Mouse (Mus musculus): ENCODE measurements around the gene Procr. TPM values are rescaled to one million over a fixed set of nuclear protein-coding genes. Genes with fewer than 3 reads are reported as not detected.

Gene Procr
- total and polyA plus RNA-seq, 2 experiments from 2014 or later, result 4.0 to 9.3 TPM

- Histone ChIP-seq H3K27ac (ENCODE audit: low read depth) (no peak overlapping the region), H3K4me3 (ENCODE audit: low read depth, low read length) (no peak overlapping the region), H3K36me3 (replicated peaks; ENCODE audit: control insufficient read depth, insufficient read depth, low read length) (no peaks in the 10 kb centered on the region), H3K4me1 (ENCODE audit: control insufficient read depth, insufficient read depth) (no peaks in the 10 kb centered on the region), H3K4me2 (ENCODE audit: low read depth, low read length) (no peak overlapping the region), H3K9me3 (replicated peaks; ENCODE audit: control insufficient read depth, low read length) (no peaks in the 10 kb centered on the region), H3K9ac (replicated peaks; ENCODE audit: low read depth, low read length) (no peak overlapping the region), H3K27me3 (ENCODE audit: control insufficient read depth, insufficient read depth, low read length) (peaks cover 49% of the 10 kb centered on the region)
- ATAC-seq (ENCODE audit: insufficient read depth, low read depth) (no peak), DNase-seq (ENCODE audit: low spot score) (no peak)
- no peak for TF ChIP-seq CTCF (IDR thresholded peaks at IDR 0.05; ENCODE audit: low read depth)
- no peak for TF ChIP-seq EP300 (IDR thresholded peaks at IDR 0.05; ENCODE audit: low read depth)
- 50% methylated on average over 6 of the region's 6 CpGs for WGBS
Observed at GRCm38 (mm10) chr2:155778004-155778403, 27.1 kb downstream of the Procr start.

- ATAC-seq (ENCODE audit: insufficient read depth, low read depth) (no peak), DNase-seq (ENCODE audit: low spot score) (no peak)
- H3K4me1 ChIP-seq (ENCODE audit: control insufficient read depth, insufficient read depth), result no peaks in the 10 kb centered on the region
- peaks cover 38% of the 10 kb centered on the region for H3K27me3 ChIP-seq (ENCODE audit: control insufficient read depth, insufficient read depth, low read length)
- WGBS, result 50% methylated on average over 7 of the region's 7 CpGs
- H3K9me3 ChIP-seq (replicated peaks; ENCODE audit: control insufficient read depth, low read length), result no peaks in the 10 kb centered on the region
- H3K36me3 ChIP-seq (replicated peaks; ENCODE audit: control insufficient read depth, insufficient read depth, low read length), result no peaks in the 10 kb centered on the region
- no peak for TF ChIP-seq CTCF (IDR thresholded peaks at IDR 0.05; ENCODE audit: low read depth)
- no peak for TF ChIP-seq EP300 (IDR thresholded peaks at IDR 0.05; ENCODE audit: low read depth)
- H3K4me3 ChIP-seq (ENCODE audit: low read depth, low read length), result no peak overlapping the region
- H3K4me2 ChIP-seq (ENCODE audit: low read depth, low read length), result no peak overlapping the region
- no peak overlapping the region for H3K27ac ChIP-seq (ENCODE audit: low read depth)
- no peak overlapping the region for H3K9ac ChIP-seq (replicated peaks; ENCODE audit: low read depth, low read length)
Observed at GRCm38 (mm10) chr2:155779066-155779465, 28.1 kb downstream of the Procr start.

GRCm38 (mm10) chr2:155779506-155779905, 28.6 kb downstream of the Procr start:
- Histone ChIP-seq H3K27me3 (ENCODE audit: control insufficient read depth, insufficient read depth, low read length) (peaks cover 34% of the 10 kb centered on the region), H3K9me3 (replicated peaks; ENCODE audit: control insufficient read depth, low read length) (no peaks in the 10 kb centered on the region), H3K27ac (ENCODE audit: low read depth) (no peak overlapping the region), H3K9ac (replicated peaks; ENCODE audit: low read depth, low read length) (no peak overlapping the region), H3K4me3 (ENCODE audit: low read depth, low read length) (no peak overlapping the region), H3K4me1 (ENCODE audit: control insufficient read depth, insufficient read depth) (no peaks in the 10 kb centered on the region), H3K36me3 (replicated peaks; ENCODE audit: control insufficient read depth, insufficient read depth, low read length) (no peaks in the 10 kb centered on the region), H3K4me2 (ENCODE audit: low read depth, low read length) (no peak overlapping the region)
- TF ChIP-seq CTCF (IDR thresholded peaks at IDR 0.05; ENCODE audit: low read depth), result no peak
- TF ChIP-seq EP300 (IDR thresholded peaks at IDR 0.05; ENCODE audit: low read depth), result no peak
- 74% methylated on average over 3 of the region's 3 CpGs for WGBS
- no peak for ATAC-seq (ENCODE audit: insufficient read depth, low read depth)
- DNase-seq (ENCODE audit: low spot score), result no peak

GRCm38 (mm10) chr2:155784534-155784933, 33.6 kb downstream of the Procr start:
- Histone ChIP-seq H3K27ac (ENCODE audit: low read depth) (no peak overlapping the region), H3K36me3 (replicated peaks; ENCODE audit: control insufficient read depth, insufficient read depth, low read length) (no peaks in the 10 kb centered on the region), H3K9me3 (replicated peaks; ENCODE audit: control insufficient read depth, low read length) (no peaks in the 10 kb centered on the region), H3K27me3 (ENCODE audit: control insufficient read depth, insufficient read depth, low read length) (no peaks in the 10 kb centered on the region), H3K4me2 (ENCODE audit: low read depth, low read length) (no peak overlapping the region), H3K4me1 (ENCODE audit: control insufficient read depth, insufficient read depth) (no peaks in the 10 kb centered on the region), H3K9ac (replicated peaks; ENCODE audit: low read depth, low read length) (no peak overlapping the region), H3K4me3 (ENCODE audit: low read depth, low read length) (no peak overlapping the region)
- TF ChIP-seq EP300 (IDR thresholded peaks at IDR 0.05; ENCODE audit: low read depth), result no peak
- TF ChIP-seq CTCF (IDR thresholded peaks at IDR 0.05; ENCODE audit: low read depth), result no peak
- DNase-seq (ENCODE audit: low spot score), result no peak
- WGBS, result 51% methylated on average over 6 of the region's 6 CpGs
- ATAC-seq (ENCODE audit: insufficient read depth, low read depth), result no peak

GRCm38 (mm10) chr2:155786905-155787304, 36.0 kb downstream of the Procr start:
- DNase-seq (ENCODE audit: low spot score) (no peak), ATAC-seq (ENCODE audit: insufficient read depth, low read depth) (no peak)
- Histone ChIP-seq H3K27me3 (ENCODE audit: control insufficient read depth, insufficient read depth, low read length) (no peaks in the 10 kb centered on the region), H3K27ac (ENCODE audit: low read depth) (no peak overlapping the region), H3K36me3 (replicated peaks; ENCODE audit: control insufficient read depth, insufficient read depth, low read length) (no peaks in the 10 kb centered on the region), H3K4me3 (ENCODE audit: low read depth, low read length) (no peak overlapping the region), H3K9me3 (replicated peaks; ENCODE audit: control insufficient read depth, low read length) (no peaks in the 10 kb centered on the region), H3K4me1 (ENCODE audit: control insufficient read depth, insufficient read depth) (no peaks in the 10 kb centered on the region), H3K4me2 (ENCODE audit: low read depth, low read length) (no peak overlapping the region), H3K9ac (replicated peaks; ENCODE audit: low read depth, low read length) (no peak overlapping the region)
- TF ChIP-seq EP300 (IDR thresholded peaks at IDR 0.05; ENCODE audit: low read depth) (no peak), CTCF (IDR thresholded peaks at IDR 0.05; ENCODE audit: low read depth) (no peak)
- WGBS, result 67% methylated on average over 5 of the region's 5 CpGs

Measured in heart, postnatal 0 days (tissue).